ENCODE assay signal across 26 mouse cellular contexts in genomic region chr12:5453157-5453556, GRCm38 (mm10).
DNase-seq lines count a peak whose midpoint lies in the region; ATAC-seq and TF ChIP-seq lines count a peak whose summit lies in the region.
"Had no signal": no experiment of that assay in that cellular context is flagged by ENCODE, and none has a peak within 500 bp of the region (broad histone marks: within the 10 kb centered on the region; RNA-seq: fewer than 3 reads in every experiment).

No protein-coding gene starts in this region.

- no peaks in the 10 kb centered on the region for H3K4me1 ChIP-seq in heart, embryonic 11.5 days (ENCODE audit: control insufficient read depth, insufficient read depth, low read length)
- H3K4me1 ChIP-seq: forebrain, embryonic 10.5 days; hindbrain, embryonic 15.5 days; intestine, embryonic 15.5 days; limb, embryonic 13.5 days; liver, embryonic 12.5 days; stomach, embryonic 15.5 days had no signal

- no peak overlapping the region for H3K9ac ChIP-seq in heart, embryonic 11.5 days (ENCODE audit: low read depth, low read length)
- H3K9ac ChIP-seq: hindbrain, embryonic 15.5 days; intestine, embryonic 15.5 days; limb, embryonic 13.5 days; liver, embryonic 12.5 days; stomach, embryonic 15.5 days had no signal

- no peak overlapping the region for H3K4me2 ChIP-seq in heart, embryonic 11.5 days
- H3K4me2 ChIP-seq: hindbrain, embryonic 15.5 days; intestine, embryonic 15.5 days; limb, embryonic 13.5 days; liver, embryonic 12.5 days; stomach, embryonic 15.5 days had no signal

- H3K4me3 ChIP-seq in heart, embryonic 11.5 days (ENCODE audit: low read depth, low read length) = no peak overlapping the region
- H3K4me3 ChIP-seq in layer of hippocampus, adult 2 months = no peak overlapping the region
- H3K4me3 ChIP-seq: forebrain, embryonic 10.5 days; hindbrain, embryonic 15.5 days; intestine, embryonic 15.5 days; limb, embryonic 13.5 days; liver, embryonic 12.5 days; stomach, embryonic 15.5 days had no signal

- no peak for ATAC-seq in heart, embryonic 11.5 days (replicated peaks; ENCODE audit: insufficient number of reproducible peaks, low FRiP score, low TSS enrichment)
- no peak for ATAC-seq in frontal cortex, adult (ENCODE audit: low TSS enrichment)
- ATAC-seq: CD4-positive, CD25-positive, alpha-beta regulatory T cell, adult 4 months; intestine, embryonic 15.5 days; liver, embryonic 12.5 days; midbrain, embryonic 16.5 days had no signal

- no peaks in the 10 kb centered on the region for H3K9me3 ChIP-seq in heart, embryonic 11.5 days (replicated peaks; ENCODE audit: control insufficient read depth, low read length)
- H3K9me3 ChIP-seq: forebrain, embryonic 10.5 days; hindbrain, embryonic 15.5 days; intestine, embryonic 15.5 days; limb, embryonic 13.5 days; liver, embryonic 12.5 days; stomach, embryonic 15.5 days had no signal

- H3K36me3 ChIP-seq in heart, embryonic 11.5 days (ENCODE audit: control insufficient read depth, insufficient read depth, low read length) = no peaks in the 10 kb centered on the region
- H3K36me3 ChIP-seq: forebrain, embryonic 10.5 days; hindbrain, embryonic 15.5 days; intestine, embryonic 15.5 days; limb, embryonic 13.5 days; liver, embryonic 12.5 days; stomach, embryonic 15.5 days had no signal

- TF ChIP-seq CTCF in layer of hippocampus, adult 2 months (conservative IDR thresholded peaks at IDR 0.05) = peak; percentile 67

- H3K27ac ChIP-seq in heart, embryonic 11.5 days (ENCODE audit: low read depth, low read length) = no peak overlapping the region
- H3K27ac ChIP-seq in layer of hippocampus, adult 2 months = no peak overlapping the region
- H3K27ac ChIP-seq: forebrain, embryonic 10.5 days; hindbrain, embryonic 15.5 days; intestine, embryonic 15.5 days; limb, embryonic 13.5 days; liver, embryonic 12.5 days; stomach, embryonic 15.5 days had no signal

- WGBS in heart, embryonic 11.5 days (ENCODE audit: insufficient replicate concordance) = 80% methylated on average over 2 of the region's 2 CpGs

- DNase-seq in heart, adult 11 months = peak; percentile 43
- no peak for DNase-seq in layer of hippocampus, adult 2 months (ENCODE audit: low spot score in 2 of 2)
- no peak for DNase-seq in layer of hippocampus, postnatal 14 days (ENCODE audit: low spot score in 2 of 2)
- DNase-seq in ES-CJ7 (ENCODE audit: low read depth, low spot score) (peak; percentile 11), ZHBTc4 (ENCODE audit: low read depth, low spot score) (peak; percentile 18)
- DNase-seq in gastrocnemius, postnatal 10 days = no peak
- DNase-seq: cerebellum, adult 11-12 months; cerebellum, postnatal 14 days; gastrocnemius, postnatal 25 days; heart, postnatal 4 days; lung, adult 2 months; lung, postnatal 4 days; right cerebral cortex, adult 18-20 months; right cerebral cortex, postnatal 4 days; thymus, adult 18-20 months; thymus, postnatal 36 days had no signal

- H3K27me3 ChIP-seq in heart, embryonic 11.5 days (ENCODE audit: control insufficient read depth, insufficient read depth, low read length) = no peaks in the 10 kb centered on the region
- H3K27me3 ChIP-seq: hindbrain, embryonic 15.5 days; intestine, embryonic 15.5 days; limb, embryonic 13.5 days; liver, embryonic 12.5 days; stomach, embryonic 15.5 days had no signal

Comparison
In these comparisons a context has a peak if more than half of its experiments do, and no peak if none do; other contexts are left out.
1. DNase-seq: peak in heart, adult 11 months (single experiment), ES-CJ7 (single experiment) and ZHBTc4 (single experiment); none in layer of hippocampus, adult 2 months (0 of 2), layer of hippocampus, postnatal 14 days (0 of 2) and gastrocnemius, postnatal 10 days (single experiment).